8 mouse cellular contexts compared by ENCODE assay signal in the genomic region with DNA sequence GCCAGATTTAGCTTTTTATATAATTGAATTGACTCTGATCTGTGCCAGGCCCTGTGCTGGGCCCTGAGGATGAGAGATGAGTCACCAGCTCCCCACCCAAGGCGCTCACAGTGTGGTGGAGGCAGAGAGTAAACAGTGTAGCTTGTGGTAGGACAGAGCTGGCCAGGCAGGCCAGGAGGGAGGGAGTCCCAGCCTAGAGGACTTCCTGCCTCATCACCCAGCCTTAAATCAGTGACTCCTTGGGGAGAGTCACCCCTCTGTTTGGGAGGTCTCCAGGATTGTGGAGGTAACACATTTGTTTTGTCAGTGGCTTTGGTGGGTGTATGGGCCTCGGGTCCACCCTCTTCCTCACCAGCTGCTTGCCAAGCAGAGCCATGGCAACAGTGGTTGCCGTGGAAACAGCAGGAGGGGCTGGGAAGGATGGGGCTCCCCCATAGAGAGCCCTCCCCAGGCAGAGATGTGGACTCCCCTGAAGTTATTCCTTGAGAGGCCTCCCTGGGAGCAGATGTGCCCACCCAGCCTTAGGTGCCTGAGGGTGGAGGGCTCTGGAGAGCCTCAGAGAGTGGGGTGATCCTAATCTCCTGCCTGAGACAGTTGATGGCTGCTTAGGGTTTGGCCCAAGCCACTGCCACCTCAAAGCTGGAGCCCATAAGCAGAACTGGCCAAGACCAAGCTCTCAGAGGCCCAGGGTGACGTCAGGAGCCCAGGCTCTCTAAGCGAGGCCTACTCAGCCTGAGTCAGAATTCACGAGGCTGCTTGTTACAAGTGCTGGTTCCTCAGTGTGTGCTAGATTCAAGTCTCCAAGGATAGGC. TPM values are rescaled to one million over a fixed set of nuclear protein-coding genes. Genes with fewer than 3 reads are reported as not detected.
DNase-seq lines count a peak whose midpoint lies in the region; ATAC-seq lines count a peak whose summit lies in the region.

No protein-coding gene starts in this region.

- no peaks in the 10 kb centered on the region for H3K4me1 ChIP-seq in heart, embryonic 10.5 days
- peaks cover 37% of the 10 kb centered on the region for H3K4me1 ChIP-seq in limb, embryonic 15.5 days
- H3K4me1 ChIP-seq in stomach, embryonic 15.5 days = no peaks in the 10 kb centered on the region

- H3K36me3 ChIP-seq in heart, embryonic 10.5 days = 0 out of 2 replicates have a peak, but pooled peaks cover 2% of the 10 kb centered on the region
- peaks cover 42% of the 10 kb centered on the region for H3K36me3 ChIP-seq in limb, embryonic 15.5 days
- H3K36me3 ChIP-seq in stomach, embryonic 15.5 days = no peaks in the 10 kb centered on the region

- H3K27me3 ChIP-seq in heart, embryonic 10.5 days (ENCODE audit: insufficient read depth, poor library complexity, severe bottlenecking) = peaks cover 61% of the 10 kb centered on the region
- H3K27me3 ChIP-seq in limb, embryonic 15.5 days = no peaks in the 10 kb centered on the region
- no peaks in the 10 kb centered on the region for H3K27me3 ChIP-seq in stomach, embryonic 15.5 days (replicated peaks)

- no peak overlapping the region for H3K9ac ChIP-seq in limb, embryonic 15.5 days
- no peak overlapping the region for H3K9ac ChIP-seq in stomach, embryonic 15.5 days

- no peaks in the 10 kb centered on the region for H3K9me3 ChIP-seq in heart, embryonic 10.5 days
- H3K9me3 ChIP-seq in limb, embryonic 15.5 days = no peaks in the 10 kb centered on the region
- H3K9me3 ChIP-seq in stomach, embryonic 15.5 days = no peaks in the 10 kb centered on the region

- peak; percentile 67 to 83 for DNase-seq in heart, adult 18-20 months
- DNase-seq in heart, embryonic 10.5 days (ENCODE audit: low spot score) = no peak
- peak; percentile 80 to 91 for DNase-seq in cerebellum, adult 18-20 months
- DNase-seq in heart, adult 9 months (ENCODE audit: low spot score in 2 of 2) = peak; percentile 75 to 81
- no peak for DNase-seq in ovary, postnatal 36 days (ENCODE audit: low spot score)

- 67% methylated on average over 6 of the region's 6 CpGs for WGBS in heart, embryonic 10.5 days
- 72% methylated on average over 6 of the region's 6 CpGs for WGBS in limb, embryonic 15.5 days
- 71% methylated on average over 6 of the region's 6 CpGs for WGBS in stomach, embryonic 15.5 days

- no peak overlapping the region for H3K4me3 ChIP-seq in heart, embryonic 10.5 days
- H3K4me3 ChIP-seq in limb, embryonic 15.5 days = no peak overlapping the region
- no peak overlapping the region for H3K4me3 ChIP-seq in stomach, embryonic 15.5 days (replicated peaks)

- H3K4me2 ChIP-seq in limb, embryonic 15.5 days = no peak overlapping the region
- H3K4me2 ChIP-seq in stomach, embryonic 15.5 days = no peak overlapping the region

- H3K27ac ChIP-seq in heart, embryonic 10.5 days = no peak overlapping the region
- peak overlapping the region; percentile 59 for H3K27ac ChIP-seq in limb, embryonic 15.5 days
- H3K27ac ChIP-seq in stomach, embryonic 15.5 days = no peak overlapping the region

- 0 out of 2 replicates have a peak, but pooled peaks have one; percentile 11 for ATAC-seq in limb, embryonic 15.5 days (ENCODE audit: insufficient number of reproducible peaks, low FRiP score, low TSS enrichment, low read depth)
- ATAC-seq in stomach, embryonic 15.5 days (ENCODE audit: insufficient read depth, low FRiP score, low read depth) = peak; percentile 49; the same call in 1 of the 2 replicates
- ATAC-seq in erythroid progenitor cell, adult 5-6 weeks (replicated peaks; ENCODE audit: low FRiP score, poor library complexity, severe bottlenecking) = no peak

RNA-seq across cellular contexts. Expression of gene Ciz1, which starts 9.4 kb away (rescaled TPM):
- total RNA-seq in heart, adult 18-20 months (2021) = 10 to 100 TPM; 19.1 to 27.2 TPM
- 41.0 and 48.0 TPM in 2 replicates for polyA plus RNA-seq in heart, embryonic 10.5 days (2016; fragmentation: Nextera tagmentation; extraction: Ambion mirVana)
- polyA plus RNA-seq in limb, embryonic 15.5 days (2015; fragmentation: Nextera tagmentation; extraction: Ambion mirVana) = 42.7 and 46.2 TPM in 2 replicates
- 33.8 and 41.6 TPM in 2 replicates for polyA plus RNA-seq in stomach, embryonic 15.5 days (2015; fragmentation: Nextera tagmentation; extraction: Ambion mirVana)
- total RNA-seq in erythroid progenitor cell, adult 5-6 weeks (2015; ENCODE audit: low replicate concordance) = 65.4 and 90.1 TPM in 2 replicates
- total RNA-seq in erythroid progenitor cell, adult 5-6 weeks (2017; ENCODE audit: low replicate concordance) = 77.5 and 131 TPM in 2 replicates

RNA-seq across cellular contexts. Expression of gene Dnm1, which starts 10.4 kb away (rescaled TPM):
- total RNA-seq in heart, adult 18-20 months (2021) = 1 to 10 TPM; 3.6 to 4.4 TPM
- 4.3 and 9.4 TPM in 2 replicates for polyA plus RNA-seq in heart, embryonic 10.5 days (2016; fragmentation: Nextera tagmentation; extraction: Ambion mirVana)
- polyA plus RNA-seq in limb, embryonic 15.5 days (2015; fragmentation: Nextera tagmentation; extraction: Ambion mirVana) = 20.5 and 26.6 TPM in 2 replicates
- polyA plus RNA-seq in stomach, embryonic 15.5 days (2015; fragmentation: Nextera tagmentation; extraction: Ambion mirVana) = 12.1 and 12.8 TPM in 2 replicates
- not detected in 2 replicates for total RNA-seq in erythroid progenitor cell, adult 5-6 weeks (2015; ENCODE audit: low replicate concordance)
- not detected in 2 replicates for total RNA-seq in erythroid progenitor cell, adult 5-6 weeks (2017; ENCODE audit: low replicate concordance)

RNA-seq across cellular contexts. Expression of gene 1110008P14Rik, which starts 39.0 kb away (rescaled TPM):
- 10 to 100 TPM; 43.2 to 50.5 TPM for total RNA-seq in heart, adult 18-20 months (2021)
- 41.2 and 50.5 TPM in 2 replicates for polyA plus RNA-seq in heart, embryonic 10.5 days (2016; fragmentation: Nextera tagmentation; extraction: Ambion mirVana)
- polyA plus RNA-seq in limb, embryonic 15.5 days (2015; fragmentation: Nextera tagmentation; extraction: Ambion mirVana) = 58.0 and 67.7 TPM in 2 replicates
- polyA plus RNA-seq in stomach, embryonic 15.5 days (2015; fragmentation: Nextera tagmentation; extraction: Ambion mirVana) = 36.1 and 42.9 TPM in 2 replicates
- 5.8 and 7.5 TPM in 2 replicates for total RNA-seq in erythroid progenitor cell, adult 5-6 weeks (2015; ENCODE audit: low replicate concordance)
- total RNA-seq in erythroid progenitor cell, adult 5-6 weeks (2017; ENCODE audit: low replicate concordance) = 3.7 and 7.2 TPM in 2 replicates

RNA-seq across cellular contexts. Expression of gene Lcn2, which starts 45.3 kb away (rescaled TPM):
- total RNA-seq in heart, adult 18-20 months (2021) = 1 to 10 TPM; 4.8 to 5.6 TPM
- not detected in 2 replicates for polyA plus RNA-seq in heart, embryonic 10.5 days (2016; fragmentation: Nextera tagmentation; extraction: Ambion mirVana)
- polyA plus RNA-seq in limb, embryonic 15.5 days (2015; fragmentation: Nextera tagmentation; extraction: Ambion mirVana) = 3.2 and 3.9 TPM in 2 replicates
- polyA plus RNA-seq in stomach, embryonic 15.5 days (2015; fragmentation: Nextera tagmentation; extraction: Ambion mirVana) = 25.1 and 30.7 TPM in 2 replicates
- total RNA-seq in erythroid progenitor cell, adult 5-6 weeks (2015; ENCODE audit: low replicate concordance) = 1,234 and 1,375 TPM in 2 replicates
- 165 and 167 TPM in 2 replicates for total RNA-seq in erythroid progenitor cell, adult 5-6 weeks (2017; ENCODE audit: low replicate concordance)

RNA-seq across cellular contexts. Expression of gene Ptges2, which starts 53.0 kb away (rescaled TPM):
- total RNA-seq in heart, adult 18-20 months (2021) = 10 to 100 TPM; 60.2 to 68.5 TPM
- polyA plus RNA-seq in heart, embryonic 10.5 days (2016; fragmentation: Nextera tagmentation; extraction: Ambion mirVana) = 34.4 and 46.6 TPM in 2 replicates
- polyA plus RNA-seq in limb, embryonic 15.5 days (2015; fragmentation: Nextera tagmentation; extraction: Ambion mirVana) = 24.9 and 26.0 TPM in 2 replicates
- 28.5 and 31.4 TPM in 2 replicates for polyA plus RNA-seq in stomach, embryonic 15.5 days (2015; fragmentation: Nextera tagmentation; extraction: Ambion mirVana)
- total RNA-seq in erythroid progenitor cell, adult 5-6 weeks (2015; ENCODE audit: low replicate concordance) = 0.42 and 0.72 TPM in 2 replicates
- 0.51 TPM in 1 of 2 replicates, not detected in the other for total RNA-seq in erythroid progenitor cell, adult 5-6 weeks (2017; ENCODE audit: low replicate concordance)

Comparison
In these comparisons a context has a peak if more than half of its experiments do, and no peak if none do; other contexts are left out.
1. DNase-seq: peak in heart, adult 18-20 months (2 of 2), cerebellum, adult 18-20 months (2 of 2) and heart, adult 9 months (2 of 2); none in heart, embryonic 10.5 days (single experiment) and ovary, postnatal 36 days (single experiment).